Mouse (Mus musculus) heart, postnatal 4 days (tissue): Measurements from ENCODE around the gene Tbc1d9. TPM values are rescaled to one million over a fixed set of nuclear protein-coding genes. Genes with fewer than 3 reads are reported as not detected.

Experiments used
- DNase-seq: peaks from one replicate; pipeline ENCODE4 v3.0.0; 2021
- total RNA-seq, 2 experiments: library from RNA; stranded (reverse); gene quantifications; 2 replicates each; pipeline ENCODE4 v1.2.3; 2021

Tbc1d9 gene
- total RNA-seq: 1 to 10 TPM; 7.0 to 8.3 TPM

- DNase-seq: peak; percentile 72
Measured at GRCm38 (mm10) chr8:83165235-83165930, at the start of gene Tbc1d9. Gene Tbc1d9, plus strand, starts transcription at chr8:83165352.

- DNase-seq: peak; percentile 29
Measured at GRCm38 (mm10) chr8:83135086-83135485, 30.1 kb upstream of the Tbc1d9 start.

GRCm38 (mm10) chr8:83140068-83140467, 25.1 kb upstream of the Tbc1d9 start:
- no peak for DNase-seq

GRCm38 (mm10) chr8:83140701-83141111, 24.4 kb upstream of the Tbc1d9 start:
- DNase-seq: no peak

GRCm38 (mm10) chr8:83141358-83141757, 23.8 kb upstream of the Tbc1d9 start:
- DNase-seq: no peak

- no peak for DNase-seq
Measured at GRCm38 (mm10) chr8:83144601-83145000, 20.6 kb upstream of the Tbc1d9 start.

- DNase-seq: no peak
Measured at GRCm38 (mm10) chr8:83145421-83145820, 19.7 kb upstream of the Tbc1d9 start.

GRCm38 (mm10) chr8:83149124-83149523, 16.0 kb upstream of the Tbc1d9 start:
- no peak for DNase-seq

GRCm38 (mm10) chr8:83152055-83152454, 13.1 kb upstream of the Tbc1d9 start:
- no peak for DNase-seq

- no peak for DNase-seq
Measured at GRCm38 (mm10) chr8:83152470-83152869, 12.7 kb upstream of the Tbc1d9 start.

GRCm38 (mm10) chr8:83155110-83155509, 10.0 kb upstream of the Tbc1d9 start:
- DNase-seq: no peak

- DNase-seq: no peak
Measured at GRCm38 (mm10) chr8:83158971-83159370, 6.2 kb upstream of the Tbc1d9 start.

- no peak for DNase-seq
Measured at GRCm38 (mm10) chr8:83159615-83160014, 5.5 kb upstream of the Tbc1d9 start.

- no peak for DNase-seq
Measured at GRCm38 (mm10) chr8:83160613-83161012, 4.5 kb upstream of the Tbc1d9 start.

GRCm38 (mm10) chr8:83165931-83166867, 1.0 kb downstream of the Tbc1d9 start, which contains the start of gene Gm10645:
Gene Gm10645, minus strand, starts transcription at chr8:83166170.
- peak; percentile 63 for DNase-seq

GRCm38 (mm10) chr8:83167932-83168331, 2.8 kb downstream of the Tbc1d9 start:
- no peak for DNase-seq

GRCm38 (mm10) chr8:83169127-83169526, 4.0 kb downstream of the Tbc1d9 start:
- DNase-seq: no peak

GRCm38 (mm10) chr8:83169709-83170108, 4.6 kb downstream of the Tbc1d9 start:
- DNase-seq: peak; percentile 12

GRCm38 (mm10) chr8:83170894-83171293, 5.7 kb downstream of the Tbc1d9 start:
- DNase-seq: no peak

GRCm38 (mm10) chr8:83175680-83176079, 10.5 kb downstream of the Tbc1d9 start:
- DNase-seq: no peak

GRCm38 (mm10) chr8:83176785-83177184, 11.6 kb downstream of the Tbc1d9 start:
- DNase-seq: no peak

- no peak for DNase-seq
Measured at GRCm38 (mm10) chr8:83177317-83178195, 12.4 kb downstream of the Tbc1d9 start.
